ENCODE assay signal across 15 mouse cellular contexts in the genomic region with DNA sequence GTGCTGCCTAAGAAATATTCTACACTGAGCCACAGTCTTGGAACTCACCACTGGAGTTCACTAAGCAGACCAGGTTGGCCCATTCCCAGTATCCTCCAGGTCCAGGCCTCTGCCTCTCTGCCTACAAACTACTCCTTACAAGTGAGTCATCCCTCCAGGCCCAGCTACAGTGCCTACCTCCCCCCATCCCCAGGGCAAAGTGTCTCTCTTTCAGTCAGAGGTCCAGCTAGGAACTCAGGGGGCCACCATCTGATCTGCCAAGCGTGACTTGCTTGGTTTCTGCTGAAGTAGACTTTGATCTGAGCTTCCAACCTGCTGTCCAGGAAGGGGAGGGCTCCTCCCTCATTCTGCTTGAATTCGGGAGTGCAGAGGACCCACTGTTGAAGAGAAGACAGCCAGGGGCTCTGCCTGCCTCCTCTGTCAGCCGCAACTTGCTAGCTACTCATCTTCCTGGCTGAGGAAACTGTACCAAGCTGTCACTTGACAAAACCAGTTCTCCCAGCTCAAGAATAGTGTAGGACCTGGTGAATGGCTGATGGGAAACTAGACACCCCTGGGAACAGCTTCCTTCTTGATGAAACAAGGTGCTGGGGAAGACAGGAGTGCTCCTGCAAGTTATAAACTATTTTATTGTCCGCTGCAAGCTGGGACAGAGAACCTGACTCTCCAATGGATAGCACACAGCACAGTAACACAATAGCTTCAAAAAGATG. TPM values are rescaled to one million over a fixed set of nuclear protein-coding genes. Genes with fewer than 3 reads are reported as not detected.
DNase-seq lines count a peak whose midpoint lies in the region; ATAC-seq and TF ChIP-seq lines count a peak whose summit lies in the region.
"Had no signal": no experiment of that assay in that cellular context is flagged by ENCODE, and none has a peak within 500 bp of the region (broad histone marks: within the 10 kb centered on the region; RNA-seq: fewer than 3 reads in every experiment).

No protein-coding gene starts in this region.

- H3K4me1 ChIP-seq in heart, embryonic 10.5 days, result peaks cover 34% of the 10 kb centered on the region
- peaks cover 62 to 99% of the 10 kb centered on the region in 2 experiments for H3K4me1 ChIP-seq in CH12.LX (ENCODE audit: control insufficient read depth in 1 of 2, insufficient read depth in 2 of 2)

- no peaks in the 10 kb centered on the region for H3K9me3 ChIP-seq in heart, embryonic 10.5 days
- no peaks in the 10 kb centered on the region for H3K9me3 ChIP-seq in CH12.LX (replicated peaks; ENCODE audit: low read length)
- H3K9me3 ChIP-seq: liver, embryonic 13.5 days; megakaryocyte, embryonic 14.5 days had no signal

- TF ChIP-seq EP300 in CH12.LX (IDR thresholded peaks at IDR 0.05; ENCODE audit: low read length), result 0 out of 2 replicates have a peak, but pooled peaks have one; percentile 27

- no peak for DNase-seq in heart, embryonic 10.5 days (ENCODE audit: low spot score)
- no peak for DNase-seq in heart, postnatal 25 days (ENCODE audit: low spot score)
- DNase-seq in CH12.LX (ENCODE audit: extremely low read depth), result no peak
- peak; percentile 93 for DNase-seq in kidney, adult 11 months
- DNase-seq in kidney, postnatal 4 days, result peak; percentile 58 to 78
- DNase-seq in retina, embryonic 14.5 days (ENCODE audit: low spot score), result no peak
- no peak for DNase-seq in spleen, adult 18-20 months
- DNase-seq: adrenal gland, postnatal 36 days; cerebellum, adult 11-12 months; forebrain, postnatal 0 days; layer of hippocampus, adult 9-11 months; liver, embryonic 13.5 days had no signal

- H3K4me2 ChIP-seq in CH12.LX (ENCODE audit: insufficient read depth, low read depth, poor library complexity, severe bottlenecking), result peak overlapping the region; percentile 24
- H3K4me2 ChIP-seq: hindbrain, embryonic 14.5 days; liver, embryonic 13.5 days had no signal

- peaks cover 51% of the 10 kb centered on the region for H3K79me2 ChIP-seq in CH12.LX (replicated peaks; ENCODE audit: control insufficient read depth, extremely low read depth, insufficient read depth, poor library complexity, severe bottlenecking)

- intact Hi-C loops in heart, postnatal 25 days (cut with DNase I), result no loop called here

- in situ Hi-C loops in CH12.LX (cut with MboI; ENCODE audit: low pct_ligation_motif_present, low pct_unique_long_range_greater_than_20kb, low sequenced_read_pairs), result no loop called here

- WGBS in heart, embryonic 10.5 days, result 54% methylated on average over 4 of the region's 4 CpGs

- no peak for TF ChIP-seq RAD21 in CH12.LX (IDR thresholded peaks at IDR 0.05; ENCODE audit: low read depth, low read length)

- TF ChIP-seq CTCF in CH12.LX (conservative IDR thresholded peaks at IDR 0.05 in 1 of 2, IDR thresholded peaks at IDR 0.05 in 1 of 2; ENCODE audit: low read depth in 2 of 2, low read length in 2 of 2), result no peak

- no peak for ATAC-seq in megakaryocyte progenitor cell, adult 5-6 weeks (replicated peaks; ENCODE audit: poor library complexity)
- ATAC-seq: forebrain, postnatal 0 days had no signal

- peak overlapping the region; percentile 10; the same call in 1 of the 2 replicates for H3K27ac ChIP-seq in heart, embryonic 10.5 days
- H3K27ac ChIP-seq in CH12.LX (ENCODE audit: insufficient read depth, low read depth), result no peak overlapping the region
- H3K27ac ChIP-seq: hindbrain, embryonic 14.5 days had no signal

- dilution Hi-C loops in CH12.LX (cut with MboI; ENCODE audit: extremely low pct_ligation_motif_present, extremely low pct_unique_long_range_greater_than_20kb, low sequenced_read_pairs), result no loop called here

- no peaks in the 10 kb centered on the region for H3K36me3 ChIP-seq in heart, embryonic 10.5 days
- H3K36me3 ChIP-seq in CH12.LX (replicated peaks in 1 of 2; ENCODE audit: control insufficient read depth in 1 of 2, insufficient read depth in 1 of 2, low read length in 1 of 2), result peaks cover 0 to 32% of the 10 kb centered on the region in 2 experiments
- H3K36me3 ChIP-seq: liver, embryonic 13.5 days had no signal

- no peak for TF ChIP-seq POLR2A in CH12.LX (IDR thresholded peaks at IDR 0.05; ENCODE audit: low read depth, low read length)

- no peak overlapping the region for H3K4me3 ChIP-seq in heart, embryonic 10.5 days
- no peak overlapping the region for H3K4me3 ChIP-seq in CH12.LX (replicated peaks in 1 of 3; ENCODE audit: low read depth in 2 of 3, low read length in 2 of 3, poor library complexity in 1 of 3)
- H3K4me3 ChIP-seq: liver, embryonic 13.5 days had no signal

- no peak overlapping the region; the same call in 1 of the 2 replicates for H3K9ac ChIP-seq in CH12.LX (ENCODE audit: insufficient read depth, low read depth)
- H3K9ac ChIP-seq: forebrain, postnatal 0 days; hindbrain, embryonic 14.5 days; liver, embryonic 13.5 days had no signal

- H3K27me3 ChIP-seq in heart, embryonic 10.5 days (ENCODE audit: insufficient read depth, poor library complexity, severe bottlenecking), result peaks cover 80% of the 10 kb centered on the region
- H3K27me3 ChIP-seq in CH12.LX (replicated peaks), result no peaks in the 10 kb centered on the region
- H3K27me3 ChIP-seq: liver, embryonic 13.5 days had no signal

TF ChIP-seq in CH12.LX, 34 proteins besides CTCF, POLR2A, EP300 and RAD21:
- TF ChIP-seq BHLHE40 (IDR thresholded peaks at IDR 0.05; ENCODE audit: low read depth, low read length) (peak; percentile 35; the same call in 1 of the 2 replicates), CHD2 (IDR thresholded peaks at IDR 0.05; ENCODE audit: low read length) (peak; percentile 46; the same call in 1 of the 2 replicates), IRF4 (IDR thresholded peaks at IDR 0.05; ENCODE audit: low read depth, low read length) (peak; percentile 39; the same call in 1 of the 2 replicates), E2F4 (IDR thresholded peaks at IDR 0.05; ENCODE audit: insufficient replicate concordance, low read depth, low read length) (no peak)

RNA-seq across cellular contexts. Expression of a gene that starts 25.9 kb away (rescaled TPM):
- polyA plus RNA-seq in heart, embryonic 10.5 days (2016; fragmentation: Nextera tagmentation; extraction: Ambion mirVana), result 2.3 and 4.4 TPM in 2 replicates
- 1 to 10 TPM; 5.9 to 6.7 TPM for total RNA-seq in heart, postnatal 25 days (2021)
- total RNA-seq in CH12.LX (2012; rRNA removed), result 24.9 and 25.9 TPM in 2 replicates
- 19.3 and 20.3 TPM in 2 replicates for total RNA-seq in CH12.LX (2014; rRNA removed)
- polyA plus RNA-seq in CH12.LX (2012; ENCODE audit: insufficient read length, low read depth), result 30.1 and 32.7 TPM in 2 replicates
- total RNA-seq in megakaryocyte progenitor cell, adult 5-6 weeks (2015), result 29.2 and 42.9 TPM in 2 replicates
- total RNA-seq in megakaryocyte progenitor cell, adult 5-6 weeks (2017), result 78.9 and 97.7 TPM in 2 replicates

Comparison
In these comparisons a context has a peak if more than half of its experiments do, and no peak if none do; other contexts are left out.
1. DNase-seq: peak in kidney, adult 11 months (single experiment) and kidney, postnatal 4 days (2 of 2); none in heart, embryonic 10.5 days (single experiment), heart, postnatal 25 days (single experiment), CH12.LX (single experiment), retina, embryonic 14.5 days (single experiment) and spleen, adult 18-20 months (0 of 2).